Mouse (Mus musculus) CH12.LX (cell line): ENCODE data around the gene Sepsecs. TPM values are rescaled to one million over a fixed set of nuclear protein-coding genes. Genes with fewer than 3 reads are reported as not detected.

Experiments
- DNase-seq: peaks from one replicate; pipeline ENCODE4 v3.0.0-alpha.2; 2013; ENCODE audit errors: extremely low read depth
- H3K27ac ChIP-seq: 2 replicates; pipeline ENCODE4 v1.5.1; 2012; ENCODE audit warnings: low read depth, mild to moderate bottlenecking, control low read depth, moderate library complexity; ENCODE audit not compliant: insufficient read depth
- H3K27me3 ChIP-seq: replicated peaks from 2 replicates; pipeline ENCODE3; 2012; ENCODE audit warnings: inconsistent platforms
- H3K36me3 ChIP-seq, 2 experiments: replicated peaks in 1 of 2; 2 replicates each; pipeline versions ENCODE3 to v1.6.1; 2012; ENCODE audit warnings: inconsistent platforms in 1 of 2, low read length in 1 of 2, mild to moderate bottlenecking in 1 of 2, mixed read lengths in 1 of 2, moderate library complexity in 1 of 2; ENCODE audit not compliant: control insufficient read depth in 1 of 2, insufficient read depth in 1 of 2
- H3K4me1 ChIP-seq, 2 experiments: 2 replicates each; pipeline ENCODE4 v1.6.1; 2012; ENCODE audit warnings: inconsistent platforms in 1 of 2, moderate library complexity in 1 of 2; ENCODE audit not compliant: insufficient read depth in 2 of 2, control insufficient read depth in 1 of 2
- H3K4me2 ChIP-seq: 2 replicates; pipeline ENCODE4 v1.6.1; 2012; ENCODE audit warnings: low read depth, mild to moderate bottlenecking, control low read depth; ENCODE audit not compliant: poor library complexity, insufficient read depth, severe bottlenecking
- H3K4me3 ChIP-seq, 3 experiments: fragments of 150-350 bp in 1 of 3; sonication (generic) in 1 of 3; replicated peaks in 1 of 3; 2 replicates each; pipeline versions ENCODE3 to v1.5.1; 2011 to 2012; ENCODE audit warnings: low read depth in 2 of 3, low read length in 2 of 3, mild to moderate bottlenecking in 2 of 3, moderate library complexity in 2 of 3, control low read depth in 1 of 3, improper control_type of control experiment in 1 of 3, inconsistent platforms in 1 of 3, mixed read lengths in 1 of 3; ENCODE audit not compliant: poor library complexity in 1 of 3
- H3K79me2 ChIP-seq: replicated peaks from 2 replicates; pipeline ENCODE4 v1.6.1; 2012; ENCODE audit warnings: mild to moderate bottlenecking, moderate library complexity; ENCODE audit not compliant: control insufficient read depth, poor library complexity, insufficient read depth, severe bottlenecking; ENCODE audit errors: extremely low read depth
- H3K9ac ChIP-seq: 2 replicates; pipeline ENCODE4 v1.6.1; 2012; ENCODE audit warnings: low read depth, mild to moderate bottlenecking, control low read depth, moderate library complexity; ENCODE audit not compliant: insufficient read depth
- H3K9me3 ChIP-seq: replicated peaks from 2 replicates; pipeline ENCODE3; 2012; ENCODE audit warnings: low read length, inconsistent platforms, mixed read lengths
- BHLHE40 ChIP-seq: IDR thresholded peaks from 2 replicates; pipeline ENCODE4 v1.6.1; 2011; ENCODE audit warnings: mild to moderate bottlenecking, low read depth, low read length, improper control_type of control experiment
- CHD1 ChIP-seq: IDR thresholded peaks from 2 replicates; pipeline ENCODE4 v1.6.1; 2012; ENCODE audit warnings: low read depth, low read length, improper control_type of control experiment, inconsistent platforms
- CTCF ChIP-seq, 2 experiments: IDR thresholded peaks in 1 of 2; conservative IDR thresholded peaks in 1 of 2; 2 replicates each; pipeline ENCODE4 v1.5.1; 2011 to 2012; ENCODE audit warnings: low read depth in 2 of 2, low read length in 2 of 2, improper control_type of control experiment in 1 of 2, inconsistent platforms in 1 of 2, mild to moderate bottlenecking in 1 of 2, moderate library complexity in 1 of 2
- ELF1 ChIP-seq: IDR thresholded peaks from 2 replicates; pipeline ENCODE4 v1.6.1; 2014; ENCODE audit warnings: low read depth, mild to moderate bottlenecking, inconsistent platforms, low read length, improper control_type of control experiment
- GABPA ChIP-seq: IDR thresholded peaks from 2 replicates; pipeline ENCODE4 v1.6.1; 2012; ENCODE audit warnings: low read depth, low read length, improper control_type of control experiment, inconsistent platforms; ENCODE audit not compliant: insufficient replicate concordance
- HCFC1 ChIP-seq: IDR thresholded peaks from 2 replicates; pipeline ENCODE4 v1.6.1; 2012; ENCODE audit warnings: low read depth, mild to moderate bottlenecking, inconsistent platforms, low read length, improper control_type of control experiment
- IRF4 ChIP-seq: IDR thresholded peaks from 2 replicates; pipeline ENCODE4 v1.6.1; 2014; ENCODE audit warnings: low read depth, mild to moderate bottlenecking, inconsistent platforms, low read length, improper control_type of control experiment
- KAT2A ChIP-seq: IDR thresholded peaks from 2 replicates; pipeline ENCODE4 v1.6.1; 2012; ENCODE audit warnings: low read length, improper control_type of control experiment, inconsistent platforms; ENCODE audit not compliant: insufficient replicate concordance
- MXI1 ChIP-seq: IDR thresholded peaks from 2 replicates; pipeline ENCODE4 v1.6.1; 2011; ENCODE audit warnings: mild to moderate bottlenecking, low read depth, low read length, improper control_type of control experiment
- MYC ChIP-seq: IDR thresholded peaks from 2 replicates; pipeline ENCODE4 v1.6.1; 2011; ENCODE audit warnings: low read depth, mild to moderate bottlenecking, improper control_type of control experiment, low read length
- NELFE ChIP-seq: IDR thresholded peaks from 2 replicates; pipeline ENCODE4 v1.6.1; 2011; ENCODE audit warnings: low read depth, low read length, improper control_type of control experiment
- POLR2AphosphoS2 ChIP-seq: IDR thresholded peaks from 2 replicates; pipeline ENCODE4 v1.6.1; 2011; ENCODE audit warnings: low read depth, low read length, improper control_type of control experiment
- RAD21 ChIP-seq: IDR thresholded peaks from 2 replicates; pipeline ENCODE4 v1.6.1; 2011; ENCODE audit warnings: low read depth, mild to moderate bottlenecking, low read length, improper control_type of control experiment, moderate library complexity
- SIN3A ChIP-seq: IDR thresholded peaks from 2 replicates; pipeline ENCODE4 v1.6.1; 2012; ENCODE audit warnings: low read length, improper control_type of control experiment, inconsistent platforms
- SMC3 ChIP-seq: IDR thresholded peaks from 2 replicates; pipeline ENCODE4 v1.6.1; 2011; ENCODE audit warnings: low read depth, low read length, improper control_type of control experiment
- TBP ChIP-seq: conservative IDR thresholded peaks from 2 replicates; pipeline ENCODE4 v1.6.1; 2011; ENCODE audit warnings: low read depth, low read length, improper control_type of control experiment
- USF1 ChIP-seq: IDR thresholded peaks from 2 replicates; pipeline ENCODE4 v1.6.1; 2014; ENCODE audit warnings: low read depth, mild to moderate bottlenecking, inconsistent platforms, low read length, improper control_type of control experiment
- USF2 ChIP-seq: conservative IDR thresholded peaks from 2 replicates; pipeline ENCODE4 v1.6.1; 2011; ENCODE audit warnings: low read depth, low read length, improper control_type of control experiment
- ZNF384 ChIP-seq: IDR thresholded peaks from 2 replicates; pipeline ENCODE4 v1.6.1; 2012; ENCODE audit warnings: low read depth, low read length, improper control_type of control experiment, inconsistent platforms
- dilution Hi-C: fragments of 300-500 bp; cut with MboI; formaldehyde crosslinking; loops from 2 replicates; pipeline ENCODE4 v1.14.3; 2020; ENCODE audit warnings: low sequenced_read_pairs; ENCODE audit not compliant: extremely low pct_unique_long_range_greater_than_20kb, extremely low pct_ligation_motif_present
- in situ Hi-C: fragments of 300-500 bp; cut with MboI; formaldehyde crosslinking; loops from 3 replicates; pipeline ENCODE4 v1.14.3; 2019; ENCODE audit warnings: low sequenced_read_pairs, low pct_ligation_motif_present, low pct_unique_long_range_greater_than_20kb, mixed read lengths
- polyA plus RNA-seq: library from polyadenylated mRNA; unstranded; fragments of >175 nt; gene quantifications from 2 replicates; pipeline ENCODE4 v1.2.1, GENCODE M21; 2012; ENCODE audit warnings: low read depth; ENCODE audit not compliant: insufficient read length
- total RNA-seq, 2 experiments: library from RNA; depleted of rRNA; stranded (reverse); fragments of 300-350 nt in 1 of 2; fragments of >200 nt in 1 of 2; gene quantifications; 2 replicates each; pipeline ENCODE4 v1.2.3; 2012 to 2014

Sepsecs gene
- total and polyA plus RNA-seq, 3 experiments = 9.1 to 10.8 (median 9.3) TPM

GRCm38 (mm10) chr5:52657336-52657735, 12.2 kb downstream of the Sepsecs start:
- H3K27me3 ChIP-seq = no peaks in the 10 kb centered on the region
- in situ Hi-C loops (no loop called here), dilution Hi-C loops (no loop called here)
- no peaks in the 10 kb centered on the region for H3K9me3 ChIP-seq
- TF ChIP-seq HCFC1 (no peak), GABPA (no peak), CHD1 (no peak), ELF1 (no peak), IRF4 (no peak), BHLHE40 (no peak), ZNF384 (no peak), SIN3A (no peak), USF1 (no peak), TBP (no peak), KAT2A (no peak), MXI1 (no peak)
- H3K4me1 ChIP-seq = no peaks in the 10 kb centered on the region
- H3K79me2 ChIP-seq = peaks cover 3% of the 10 kb centered on the region; the same call in 1 of the 2 replicates
- H3K27ac ChIP-seq = no peak overlapping the region
- H3K36me3 ChIP-seq = peaks cover 46 to 83% of the 10 kb centered on the region in 2 experiments
- DNase-seq = no peak
- H3K4me2 ChIP-seq = no peak overlapping the region
- no peak overlapping the region for H3K4me3 ChIP-seq
- H3K9ac ChIP-seq = no peak overlapping the region

GRCm38 (mm10) chr5:52655992-52656391, 13.5 kb downstream of the Sepsecs start:
- Histone ChIP-seq H3K4me3 (no peak overlapping the region), H3K27ac (no peak overlapping the region), H3K9ac (no peak overlapping the region), H3K36me3 (peaks cover 44 to 84% of the 10 kb centered on the region in 2 experiments), H3K9me3 (no peaks in the 10 kb centered on the region), H3K79me2 (no peaks in the 10 kb centered on the region), H3K4me2 (no peak overlapping the region), H3K4me1 (no peaks in the 10 kb centered on the region), H3K27me3 (no peaks in the 10 kb centered on the region)
- dilution Hi-C loops = no loop called here
- in situ Hi-C loops = no loop called here
- TF ChIP-seq SMC3 (peak; percentile 15; the same call in 1 of the 2 replicates), CTCF (conservative IDR thresholded peaks at IDR 0.05 in 1 of 2, IDR thresholded peaks at IDR 0.05 in 1 of 2; ENCODE audit: low read depth in 2 of 2, low read length in 2 of 2) (peak in 1 of 2 experiments; percentile 44; a peak in 2 of 4 replicates), RAD21 (peak; percentile 30), MYC (no peak)
- no peak for DNase-seq

DNA sequence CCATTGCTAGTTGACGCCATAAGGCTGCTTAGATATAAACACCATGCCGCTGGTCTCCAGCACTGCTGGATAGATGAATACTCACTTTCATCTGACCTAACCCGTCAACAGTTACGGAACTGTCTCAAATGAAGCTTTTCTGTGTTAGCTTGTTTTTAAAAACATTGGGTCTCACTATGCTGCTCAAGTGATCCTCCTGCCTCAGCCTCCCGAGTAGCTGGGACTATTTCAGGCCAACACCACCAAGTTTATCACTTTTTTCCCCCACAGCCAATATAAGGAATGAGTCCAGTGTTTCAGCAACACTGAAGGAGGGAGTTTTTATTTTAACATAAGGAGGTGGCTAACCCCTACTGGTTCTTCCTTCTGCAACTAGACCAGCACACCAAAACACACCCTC, 14.5 kb downstream of the Sepsecs start:
- no peak overlapping the region for H3K9ac ChIP-seq
- no peak overlapping the region for H3K27ac ChIP-seq
- H3K9me3 ChIP-seq = no peaks in the 10 kb centered on the region
- peaks cover 38 to 78% of the 10 kb centered on the region in 2 experiments for H3K36me3 ChIP-seq
- in situ Hi-C loops (no loop called here), dilution Hi-C loops (no loop called here)
- DNase-seq = no peak
- H3K4me1 ChIP-seq = no peaks in the 10 kb centered on the region
- no peaks in the 10 kb centered on the region for H3K27me3 ChIP-seq
- no peak overlapping the region for H3K4me3 ChIP-seq
- H3K4me2 ChIP-seq = no peak overlapping the region
- H3K79me2 ChIP-seq = no peaks in the 10 kb centered on the region
- TF ChIP-seq NELFE (no peak), POLR2AphosphoS2 (no peak), USF2 (no peak), BHLHE40 (no peak)
